Mouse (Mus musculus): ENCODE data around the gene Parva.
A peak's percentile ranks its signal among the peaks of the same experiment; 100 is the strongest.

Parva gene

GRCm38 (mm10) chr7:112427357-112428157 lies at the start of gene Parva:
Parva (plus strand) TSS chr7:112427505.
- no peak for DNase-seq (ENCODE audit: low spot score)

DNA sequence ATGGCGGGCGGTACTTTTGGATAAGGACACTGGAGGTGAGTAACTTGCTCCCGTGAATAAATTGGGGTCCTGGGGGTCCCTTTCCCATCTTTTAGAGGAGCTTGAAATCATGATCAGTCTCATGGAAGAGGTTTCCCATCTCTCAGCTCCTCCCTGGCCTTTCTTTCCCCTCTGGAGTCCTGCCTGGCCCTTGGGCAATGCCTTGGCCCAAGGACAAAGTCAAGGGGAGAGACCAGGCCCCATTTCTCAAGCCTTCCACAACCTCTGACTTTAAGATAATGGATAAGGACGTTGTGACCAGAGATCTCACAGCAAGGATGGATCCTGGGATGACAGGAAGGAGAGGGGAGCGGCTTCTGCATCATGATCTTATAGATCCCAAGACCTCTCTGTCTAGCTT lies 49.2 kb upstream of the Parva start:
- DNase-seq (ENCODE audit: low spot score): no peak

DNA sequence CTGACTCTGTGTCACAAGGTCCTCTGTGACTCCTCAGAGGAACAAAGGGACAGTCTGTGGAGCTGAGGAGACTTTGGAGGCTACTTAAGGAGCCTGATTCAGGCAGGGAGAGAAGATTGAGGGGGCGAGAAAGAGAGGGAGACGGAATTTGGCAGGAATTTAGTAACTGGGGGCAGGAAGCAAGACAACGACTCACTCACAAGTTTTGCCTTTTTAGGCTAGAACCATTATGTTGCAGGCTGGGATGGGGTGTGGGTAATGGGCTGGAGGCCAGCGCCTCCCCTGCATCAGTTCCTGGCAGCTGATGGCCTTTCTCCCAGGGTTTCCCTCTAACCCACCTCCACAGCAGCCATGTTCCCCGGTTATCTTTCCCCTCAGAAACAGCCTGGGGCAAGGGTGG lies 48.8 kb upstream of the Parva start:
- no peak for DNase-seq (ENCODE audit: low spot score)

- DNase-seq (ENCODE audit: low spot score): no peak
Observed at GRCm38 (mm10) chr7:112386521-112386920, 40.8 kb upstream of the Parva start.

- DNase-seq (ENCODE audit: low spot score): no peak
Observed at GRCm38 (mm10) chr7:112387876-112388275, 39.4 kb upstream of the Parva start.

GRCm38 (mm10) chr7:112388363-112388875 lies 38.9 kb upstream of the Parva start:
- no peak for DNase-seq (ENCODE audit: low spot score)

DNA sequence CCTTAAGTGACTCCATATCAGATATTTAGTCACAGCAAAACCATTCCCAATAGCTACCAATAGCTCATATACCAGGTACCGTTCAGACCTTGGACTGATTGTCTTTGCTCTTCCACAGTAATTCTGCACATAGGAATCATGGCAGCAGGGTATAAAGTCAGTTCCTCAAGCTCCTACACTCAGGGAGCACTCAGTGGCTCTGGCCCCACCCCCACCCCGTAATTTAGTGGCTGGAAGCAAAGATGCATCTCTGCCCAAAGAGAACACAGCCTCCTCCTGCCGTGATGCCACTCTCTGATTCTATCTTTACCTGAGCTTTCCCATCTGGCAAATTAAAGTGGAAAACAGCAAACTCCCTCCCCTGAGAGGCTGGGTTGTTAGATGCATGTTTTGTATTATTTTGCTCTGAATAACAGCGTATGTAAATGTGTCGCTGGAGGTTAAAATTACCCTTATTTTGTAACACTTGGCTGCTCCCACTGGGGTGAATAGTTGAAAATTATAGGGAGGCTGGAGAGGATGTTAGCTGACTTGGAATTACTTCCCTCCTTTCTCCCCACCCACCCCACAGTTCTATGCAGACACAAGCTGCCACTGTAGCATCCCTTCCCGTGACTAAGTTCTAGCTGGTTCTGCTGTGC lies 37.6 kb upstream of the Parva start:
- DNase-seq (ENCODE audit: low spot score): no peak

DNA sequence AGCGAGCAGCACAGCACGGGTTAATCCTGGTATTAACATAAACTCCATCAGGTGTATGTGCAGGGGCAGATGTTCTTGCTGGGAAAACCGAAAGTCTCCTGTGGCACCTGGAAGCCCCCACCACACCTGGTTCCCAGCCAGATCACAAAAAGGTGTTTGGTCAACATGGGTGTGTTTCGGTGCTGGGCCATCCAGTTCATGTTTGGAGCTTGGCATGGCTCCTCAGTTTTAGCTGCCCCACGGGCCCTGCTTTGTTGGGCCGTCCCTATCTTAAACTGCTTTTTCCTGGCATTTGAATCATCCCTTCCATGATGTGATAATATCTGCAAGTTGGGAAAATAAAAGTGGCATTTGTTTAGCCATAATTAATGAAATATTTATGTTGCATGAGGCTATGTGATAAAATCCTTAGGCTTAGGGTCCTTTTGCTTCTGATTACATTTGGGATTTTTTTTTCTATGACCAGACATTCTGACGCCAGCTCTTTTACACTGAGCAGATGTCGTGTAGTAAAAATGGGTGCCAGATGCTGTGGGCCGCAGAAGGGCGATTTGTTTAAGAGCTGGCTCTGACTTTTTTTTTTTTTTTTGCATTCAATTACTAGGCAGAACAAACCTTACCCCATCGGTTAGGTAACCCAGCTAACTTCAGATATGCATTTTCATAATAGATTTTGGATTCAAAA lies 36.9 kb upstream of the Parva start:
- no peak for DNase-seq (ENCODE audit: low spot score)

DNA sequence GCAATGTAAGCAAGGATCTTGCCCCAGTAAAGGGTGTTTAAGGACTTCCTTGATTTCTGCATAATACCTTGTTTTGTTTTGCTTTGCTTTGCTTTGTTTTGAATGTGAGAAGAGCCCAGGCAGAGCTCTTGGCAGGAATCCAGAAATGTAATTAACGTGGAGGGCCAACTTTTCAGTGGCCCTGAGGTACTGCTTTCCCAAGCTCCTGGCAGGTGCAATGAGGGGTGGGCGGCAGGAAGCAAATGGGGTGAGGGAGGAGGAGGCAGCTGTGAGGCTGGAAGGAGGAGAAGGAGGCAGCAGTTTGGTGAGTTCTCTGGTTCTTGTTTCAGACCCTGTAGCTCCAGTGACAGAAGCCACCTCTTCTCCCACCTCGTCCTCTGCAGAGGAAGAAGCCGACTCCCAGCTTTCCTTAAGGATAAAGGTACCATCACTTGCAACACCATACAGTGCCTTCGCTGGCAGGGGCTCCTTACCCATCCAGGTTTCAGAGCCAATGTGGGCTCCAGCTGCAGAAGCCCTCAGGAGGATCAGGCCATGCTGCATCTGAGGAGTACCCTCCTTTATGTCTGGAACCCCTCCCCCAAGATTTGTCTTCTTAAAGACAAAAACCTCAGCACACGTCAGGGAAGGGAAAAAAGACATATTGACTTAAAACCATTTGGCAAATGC lies 36.2 kb upstream of the Parva start:
- DNase-seq (ENCODE audit: low spot score): no peak

- no peak for DNase-seq (ENCODE audit: low spot score)
Observed at GRCm38 (mm10) chr7:112397786-112398185, 29.5 kb upstream of the Parva start.

GRCm38 (mm10) chr7:112399425-112400170 lies 27.7 kb upstream of the Parva start:
- DNase-seq (ENCODE audit: low spot score): no peak

DNA sequence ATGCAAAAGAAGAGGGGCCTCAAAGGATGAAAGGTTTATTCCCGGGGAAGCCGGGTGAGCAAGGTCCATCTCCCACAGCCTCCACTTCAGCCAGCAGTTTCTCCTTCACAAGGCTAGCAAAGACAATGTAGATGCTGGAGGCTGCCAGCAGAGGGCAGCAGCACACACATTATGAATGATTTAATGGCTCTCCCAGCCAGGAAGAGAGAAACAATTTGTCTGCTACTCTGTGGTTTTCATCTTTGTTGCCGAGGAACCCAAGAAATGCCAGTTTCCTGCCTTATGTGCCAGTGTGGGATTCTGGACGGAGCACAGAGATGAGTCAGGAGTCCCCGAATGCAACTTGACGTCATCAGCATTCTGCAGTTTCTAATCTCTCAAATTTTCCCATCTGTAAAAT lies 27.1 kb upstream of the Parva start:
- DNase-seq (ENCODE audit: low spot score): peak; percentile 8

- no peak for DNase-seq (ENCODE audit: low spot score)
Observed at GRCm38 (mm10) chr7:112405061-112405460, 22.2 kb upstream of the Parva start.

DNA sequence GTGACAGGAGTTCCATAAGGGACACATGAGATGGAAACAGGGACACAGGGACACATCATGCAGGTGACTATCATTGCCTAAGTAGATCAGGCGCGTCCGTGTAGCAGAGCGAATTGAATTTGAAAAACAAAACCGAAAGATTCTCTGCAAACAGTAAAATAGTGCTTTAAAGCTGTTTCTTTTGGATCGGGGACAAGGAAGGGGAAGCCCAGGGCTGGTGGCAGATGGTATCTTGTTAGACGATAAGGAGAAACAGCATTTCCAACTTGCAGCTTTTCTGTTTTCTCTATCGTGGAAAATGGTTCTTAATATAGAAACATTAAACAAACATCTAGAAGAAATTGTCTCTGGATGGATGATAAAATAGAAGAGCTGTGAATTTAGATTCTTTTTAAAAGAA lies 21.7 kb upstream of the Parva start:
- DNase-seq (ENCODE audit: low spot score): no peak

- no peak for DNase-seq (ENCODE audit: low spot score)
Observed at GRCm38 (mm10) chr7:112407597-112407996, 19.7 kb upstream of the Parva start.

- DNase-seq (ENCODE audit: low spot score): no peak
Observed at GRCm38 (mm10) chr7:112409991-112410390, 17.3 kb upstream of the Parva start.

GRCm38 (mm10) chr7:112413286-112413685 lies 14.0 kb upstream of the Parva start:
- DNase-seq (ENCODE audit: low spot score): no peak

- no peak for DNase-seq (ENCODE audit: low spot score)
Observed at GRCm38 (mm10) chr7:112416058-112416526, 11.2 kb upstream of the Parva start.

GRCm38 (mm10) chr7:112416730-112417513 lies 10.4 kb upstream of the Parva start:
- DNase-seq (ENCODE audit: low spot score): no peak

GRCm38 (mm10) chr7:112417598-112417997 lies 9.7 kb upstream of the Parva start:
- DNase-seq (ENCODE audit: low spot score): no peak

- no peak for DNase-seq (ENCODE audit: low spot score)
Observed at GRCm38 (mm10) chr7:112423438-112423837, 3.9 kb upstream of the Parva start.
